Mouse (Mus musculus) ES-E14 (cell line): ENCODE measurements around the gene Fam185a.

Experiments
- HCFC1 ChIP-seq: IDR thresholded peaks from 2 replicates; pipeline ENCODE4 v1.6.1; 2012; ENCODE audit warnings: low read length, inconsistent platforms, borderline replicate concordance; ENCODE audit not compliant: insufficient read depth
- ZNF384 ChIP-seq: IDR thresholded peaks from 2 replicates; pipeline ENCODE4 v1.6.1; 2012; ENCODE audit warnings: low read depth, low read length, inconsistent platforms

DNA sequence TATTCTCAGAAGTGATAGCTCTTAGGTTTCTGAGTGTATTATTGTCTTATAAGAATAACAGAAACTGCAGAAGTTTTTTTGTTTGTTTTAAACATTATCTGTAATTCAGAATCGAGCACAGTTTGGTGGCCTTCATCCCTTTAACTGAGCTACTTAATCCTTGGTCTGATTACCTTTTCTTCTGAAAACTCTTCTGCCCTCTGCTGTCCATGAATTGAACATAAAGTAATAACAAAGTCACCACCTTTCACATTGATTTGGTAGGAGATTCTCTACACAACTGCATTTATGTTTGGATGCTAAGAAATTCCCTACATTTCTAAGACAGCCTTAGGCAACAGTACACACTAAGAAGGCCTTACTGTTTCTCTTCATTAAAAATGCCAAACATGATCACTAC is 4.1 kb upstream of the Fam185a start:
- TF ChIP-seq ZNF384 (no peak), HCFC1 (no peak)
